Mouse (Mus musculus): ENCODE results near the gene Spire2.

The Spire2 gene

GRCm38 (mm10) chr8:123416944-123417555, 84.5 kb downstream of the Spire2 start:
- no peak for DNase-seq (ENCODE audit: low spot score in 2 of 2)

Data from frontal cortex, postnatal 36 days (tissue).